Mouse (Mus musculus) layer of hippocampus, postnatal 10 days (tissue): ENCODE measurements around the gene Dis3l. TPM values are rescaled to one million over a fixed set of nuclear protein-coding genes. Genes with fewer than 3 reads are reported as not detected.
A peak's percentile ranks its signal among the peaks of the same experiment; 100 is the strongest.
"Not testable (repeated sequence)": the region's sequence is repeated elsewhere in the genome, so short reads cannot be mapped to it uniquely, and the experiment has no call there.

Experiments
- DNase-seq, 2 experiments: peaks; one replicate each; pipeline ENCODE4 v3.0.0; 2021; ENCODE audit warnings: low spot score in 2 of 2
- total RNA-seq, 2 experiments: library from RNA; stranded (reverse); gene quantifications; 2 replicates each; pipeline ENCODE4 v1.2.3; 2021

Gene Dis3l
- total RNA-seq, 2 experiments from 2014 or later = 23.9 to 24.2 TPM

DNA sequence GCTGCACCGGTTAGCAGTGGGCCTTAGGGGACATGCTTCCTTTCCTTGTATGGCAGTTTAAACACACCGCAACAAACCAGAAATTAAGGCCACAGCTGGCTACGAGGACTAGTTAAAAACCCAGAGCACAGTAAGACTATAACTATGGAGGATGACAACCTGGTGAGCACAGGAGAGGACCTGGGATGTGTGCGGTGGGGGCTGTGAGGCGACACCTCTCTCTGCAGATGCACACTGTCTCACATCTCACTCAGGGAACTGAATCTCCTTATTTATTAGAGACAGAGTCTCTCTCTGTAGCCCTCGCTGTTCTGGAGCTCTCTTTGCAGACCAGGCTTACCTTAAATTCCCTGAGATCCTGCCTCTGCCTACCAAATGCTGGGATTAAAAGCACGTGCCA, 17.1 kb downstream of the Dis3l start:
- no peak for DNase-seq

DNA sequence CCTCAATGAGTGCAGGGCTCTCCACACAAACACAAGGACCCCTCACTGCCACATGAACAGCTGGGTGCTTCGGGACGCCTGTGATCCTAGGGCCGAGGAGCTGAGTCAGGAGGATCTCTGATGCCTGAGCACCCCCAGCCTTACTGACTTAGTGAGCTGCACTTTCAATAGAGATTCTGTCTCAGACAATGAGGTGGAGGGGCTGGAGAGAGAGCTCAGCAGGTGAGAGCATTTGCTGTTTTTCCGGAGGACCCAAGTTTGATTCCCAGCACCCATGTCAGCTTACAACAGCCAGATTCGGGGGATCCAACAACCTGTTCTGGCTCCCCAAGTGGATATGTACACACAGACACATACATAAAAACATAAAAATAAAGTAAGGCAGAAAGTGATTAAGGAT, 24.1 kb downstream of the Dis3l start:
- no peak for DNase-seq

DNA sequence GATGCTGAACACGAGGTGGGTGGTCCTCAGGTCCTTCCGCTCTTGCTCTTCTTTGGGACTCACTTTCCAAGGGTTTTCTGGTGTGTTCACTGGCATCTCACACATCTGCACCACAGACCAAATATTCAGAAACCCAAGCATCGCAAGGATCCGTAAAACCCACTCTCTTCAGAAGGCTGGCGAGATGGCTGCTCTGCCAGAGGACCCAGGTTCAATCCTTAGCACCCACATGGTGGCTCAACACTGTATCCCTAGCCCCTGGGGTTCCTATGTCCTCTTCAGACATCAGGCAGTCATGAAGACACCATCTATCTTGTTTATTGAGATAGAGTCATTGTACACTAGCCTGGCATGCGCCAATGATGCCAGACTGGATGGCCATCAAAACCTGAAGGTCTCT, 26.4 kb downstream of the Dis3l start:
- no peak for DNase-seq

DNA sequence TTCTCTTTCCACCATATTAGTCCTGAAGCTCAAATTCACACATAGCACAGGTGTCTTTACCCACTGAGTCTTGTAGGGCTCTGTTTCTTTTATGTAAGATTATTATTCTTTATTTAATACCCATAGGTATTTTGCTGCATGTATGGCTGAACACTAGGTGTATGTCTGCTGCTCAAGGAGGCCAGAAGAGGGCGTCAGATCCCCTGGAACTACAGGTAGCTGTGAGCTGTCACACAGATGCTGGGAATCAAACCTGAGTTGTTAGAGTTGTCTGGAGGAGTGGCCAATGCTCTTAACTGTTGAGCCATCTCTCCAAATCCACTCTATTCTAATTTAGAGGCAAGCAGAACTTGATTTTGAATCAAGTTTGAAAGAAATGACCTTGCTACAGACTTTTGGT, 29.0 kb downstream of the Dis3l start:
- no peak for DNase-seq

DNA sequence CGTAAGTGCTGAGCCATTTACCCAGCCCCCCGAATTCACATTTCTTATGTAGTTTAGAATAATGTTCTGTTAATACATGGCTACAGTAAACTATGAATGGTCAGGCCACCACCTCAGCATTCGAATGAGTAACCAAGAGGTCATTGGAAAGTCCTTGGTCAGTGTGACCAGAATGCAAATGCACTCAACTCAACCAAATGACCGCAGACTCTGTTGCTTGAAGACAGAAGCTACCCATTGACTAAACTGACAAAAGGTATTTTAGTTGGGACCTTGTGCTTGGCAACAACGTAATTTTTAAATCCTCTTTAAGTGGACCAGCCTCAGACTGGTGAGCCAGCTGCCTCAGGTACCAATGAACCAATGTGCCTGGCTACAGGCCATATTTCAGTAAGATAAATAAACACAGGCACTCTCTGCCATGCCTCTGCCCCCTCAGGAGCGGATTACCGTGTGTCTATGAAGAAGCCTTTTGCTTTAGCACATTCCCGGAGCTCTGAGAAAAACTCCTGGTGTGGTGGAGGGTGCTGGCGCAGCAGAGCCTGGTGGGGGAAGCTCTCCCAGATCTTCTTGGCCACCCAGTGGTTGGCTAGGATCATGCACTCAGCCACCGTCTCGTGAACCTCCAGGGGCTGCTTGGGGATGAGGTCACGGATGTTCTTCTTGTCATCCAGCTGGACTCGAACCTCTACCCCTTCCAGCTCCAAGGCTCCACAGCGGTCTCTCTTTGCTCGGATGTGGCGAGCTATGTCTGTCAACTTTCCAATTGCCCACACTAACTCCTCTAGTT, 29.9 kb downstream of the Dis3l start:
- peak in 1 of 2 experiments; percentile 6 for DNase-seq

DNA sequence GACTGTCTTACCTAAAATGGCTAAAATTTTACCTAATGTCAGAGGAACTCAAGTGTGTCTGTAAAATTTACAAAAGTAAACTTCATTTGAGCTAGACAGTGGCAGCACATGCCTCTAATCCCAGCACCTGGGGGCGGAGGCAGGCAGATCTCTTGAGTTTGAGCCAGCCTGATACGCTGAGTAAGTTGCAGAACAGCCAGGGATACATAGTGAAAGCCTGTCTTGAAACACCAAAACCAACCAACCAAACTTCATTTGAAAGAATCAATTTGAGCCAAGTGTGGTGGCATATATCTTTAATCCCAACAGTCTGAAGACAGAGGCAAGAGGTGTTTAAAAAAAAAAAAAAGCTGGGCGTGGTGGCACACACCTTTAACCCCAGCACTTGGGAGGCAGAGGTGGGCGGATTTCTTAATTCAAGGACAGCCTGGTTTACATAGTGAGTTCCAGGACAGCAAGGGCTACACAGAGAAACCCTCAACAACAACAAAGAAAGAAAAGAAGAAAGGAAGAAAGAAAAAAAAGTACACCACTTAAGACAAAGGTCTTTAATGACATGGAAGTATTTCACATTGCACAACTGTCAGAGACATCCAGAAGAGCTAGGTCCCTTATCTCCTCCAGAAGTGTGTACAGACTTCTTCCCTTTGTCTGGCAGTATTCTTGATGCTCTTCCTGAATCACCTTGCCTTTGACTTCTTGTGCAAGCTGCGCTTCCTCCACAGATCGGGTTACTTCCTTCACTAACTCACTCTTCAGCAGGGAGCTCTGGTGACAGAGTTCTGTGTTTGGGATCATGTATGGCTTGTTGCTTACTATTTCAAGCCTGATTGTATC, 34.4 kb downstream of the Dis3l start:
- DNase-seq = no peak

DNA sequence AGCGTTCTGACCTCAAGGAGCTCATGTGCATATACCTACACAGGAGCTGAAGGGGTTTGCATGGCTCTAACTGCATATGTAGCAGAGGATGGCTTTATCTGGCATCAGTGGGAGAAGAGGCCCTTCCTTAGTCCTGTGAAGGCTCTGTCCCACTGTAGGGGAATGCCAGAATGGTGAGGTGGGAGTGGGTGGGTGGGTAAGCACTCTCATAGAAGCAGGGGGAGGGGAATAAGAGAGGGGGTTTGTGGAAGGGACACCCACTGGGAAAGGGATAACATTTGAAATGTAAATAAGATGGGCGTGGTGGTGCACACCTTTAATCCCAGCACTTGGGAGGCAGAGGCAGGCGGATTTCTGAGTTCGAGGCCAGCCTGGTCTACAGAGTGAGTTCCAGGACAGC, 38.0 kb downstream of the Dis3l start:
- not testable (repeated sequence) for DNase-seq

DNA sequence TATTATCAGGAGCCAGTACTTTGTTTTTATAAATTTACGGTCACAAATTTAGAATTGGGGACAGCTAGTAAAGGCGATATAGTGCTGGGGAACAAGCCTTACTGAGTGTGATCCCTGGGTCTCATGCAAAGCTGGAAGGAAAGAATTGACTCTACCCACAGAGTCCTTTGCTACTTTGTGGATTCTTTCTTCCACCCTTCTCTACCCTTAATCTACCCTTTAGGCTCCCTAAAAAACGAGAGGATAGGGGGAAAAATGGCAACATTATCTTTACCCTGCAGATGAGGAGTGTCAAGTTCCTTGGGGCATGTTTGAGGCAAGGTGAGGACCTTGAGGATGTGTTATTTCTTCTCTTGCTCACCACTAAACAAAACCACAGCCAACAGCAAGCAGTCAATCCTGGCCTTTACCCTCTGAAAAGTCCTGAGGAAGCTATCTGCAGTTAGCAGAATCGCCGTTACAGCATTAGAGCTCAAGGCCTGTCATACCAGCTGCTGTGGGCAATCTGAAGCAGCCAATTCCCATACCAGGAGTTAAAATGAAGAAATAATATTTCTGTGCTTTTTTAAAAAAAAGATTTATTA, 58.6 kb downstream of the Dis3l start:
- no peak for DNase-seq

DNA sequence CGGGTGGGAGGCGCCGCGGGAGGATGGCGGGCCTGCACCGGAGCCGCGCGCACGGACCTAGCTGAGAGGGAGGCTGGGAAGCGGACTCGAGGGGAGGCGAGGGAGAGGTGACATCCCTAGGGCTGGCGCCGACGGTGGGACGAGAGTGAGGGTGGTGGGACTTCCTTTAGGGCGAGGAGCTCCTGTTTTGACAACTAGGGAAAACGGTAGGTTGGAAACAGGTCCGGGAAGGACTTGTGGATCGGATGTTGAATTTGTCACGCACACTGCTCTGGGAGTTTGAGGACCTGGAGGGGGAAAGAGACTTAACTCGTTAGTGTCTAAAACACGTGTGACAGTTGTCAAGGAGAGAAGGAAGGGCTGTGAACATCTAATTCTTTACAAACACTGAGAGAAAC, 59.3 kb downstream of the Dis3l start:
- no peak for DNase-seq

DNA sequence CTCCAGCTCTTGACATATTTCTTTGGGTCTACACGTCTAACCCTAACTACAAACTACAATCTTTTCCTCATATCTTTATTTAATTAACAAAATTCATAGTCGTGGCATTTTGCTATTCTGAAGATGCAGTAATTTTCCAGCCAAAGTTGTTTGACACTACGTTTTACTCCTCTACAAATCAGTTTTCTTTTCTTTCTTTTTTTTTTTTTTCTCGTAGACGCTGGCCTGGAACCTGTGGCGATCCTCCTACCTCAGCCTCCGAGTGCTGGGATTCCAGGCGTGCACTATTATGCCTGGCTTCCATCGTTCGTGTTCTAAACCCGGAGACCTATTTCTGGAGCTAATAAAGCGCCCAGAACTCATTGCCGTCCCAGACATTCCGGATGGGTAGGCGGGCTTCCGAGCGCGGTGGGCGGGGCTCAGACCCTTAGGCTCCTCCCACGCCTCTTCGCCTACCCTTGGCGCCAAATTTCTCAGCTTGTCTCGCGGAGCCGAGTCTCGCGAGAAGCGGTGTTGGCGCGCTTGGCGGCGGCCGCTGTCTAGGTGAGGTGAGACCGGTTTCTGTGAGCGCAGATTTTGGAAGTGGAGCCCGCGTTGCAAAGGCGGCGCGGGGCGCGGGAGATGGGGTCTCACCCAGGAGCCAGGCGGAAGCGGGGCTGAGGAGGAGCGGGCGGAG, 59.8 kb downstream of the Dis3l start, which contains the start of gene Tipin:
Gene Tipin, plus strand, starts transcription at position 477 of the 676 bp plus-strand sequence.
- peak; percentile 93 to 96 for DNase-seq

DNA sequence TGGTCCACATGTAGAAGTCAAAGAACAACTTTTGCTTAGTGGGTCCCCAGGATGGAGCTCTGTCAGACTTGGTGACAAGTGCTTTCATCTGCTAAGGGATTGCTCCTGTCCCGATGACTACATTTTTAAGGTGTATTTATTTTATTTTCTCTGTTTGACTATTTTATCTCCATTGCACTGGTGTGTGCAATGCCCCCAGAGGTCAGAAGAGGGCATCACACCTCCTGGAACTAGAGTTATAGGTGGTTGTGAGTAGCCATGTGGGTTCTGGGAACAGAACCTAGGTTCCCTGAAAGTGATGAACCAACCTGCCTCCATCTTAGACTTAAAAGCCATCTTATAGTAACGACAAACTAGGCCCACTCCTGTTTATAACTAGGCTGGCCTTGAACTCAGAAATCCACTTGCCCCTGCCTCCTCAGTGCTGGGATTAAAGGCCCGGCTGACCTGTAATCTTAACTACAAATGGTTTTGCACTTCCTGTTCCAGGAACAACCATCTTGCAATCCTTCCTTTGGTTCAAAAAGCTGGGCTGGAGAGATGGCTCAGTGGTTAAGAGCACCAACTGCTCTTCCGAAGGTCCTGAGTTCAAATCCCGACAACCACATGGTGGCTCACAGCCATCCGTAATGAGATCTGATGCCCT, 62.3 kb downstream of the Dis3l start:
- no peak for DNase-seq

DNA sequence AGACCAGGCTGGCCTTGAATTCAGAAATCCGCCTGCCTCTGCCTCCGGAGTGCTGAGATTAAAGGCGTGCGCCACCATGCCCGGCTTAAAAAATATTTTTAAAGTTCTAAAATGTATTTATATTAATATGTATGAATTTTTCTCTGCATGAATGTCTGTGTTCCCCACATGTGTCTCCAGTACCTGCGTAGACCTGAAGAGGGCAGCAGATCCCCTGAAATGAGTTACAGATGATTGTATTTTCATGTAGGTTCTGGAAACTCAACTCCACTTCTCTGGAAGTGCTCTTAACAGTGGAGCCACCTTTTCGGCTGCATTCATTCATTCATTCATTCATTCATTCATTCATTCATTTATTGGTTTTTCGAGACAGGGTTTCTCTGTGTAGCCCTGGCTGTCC, 63.4 kb downstream of the Dis3l start:
- peak; percentile 72 to 80 for DNase-seq

DNA sequence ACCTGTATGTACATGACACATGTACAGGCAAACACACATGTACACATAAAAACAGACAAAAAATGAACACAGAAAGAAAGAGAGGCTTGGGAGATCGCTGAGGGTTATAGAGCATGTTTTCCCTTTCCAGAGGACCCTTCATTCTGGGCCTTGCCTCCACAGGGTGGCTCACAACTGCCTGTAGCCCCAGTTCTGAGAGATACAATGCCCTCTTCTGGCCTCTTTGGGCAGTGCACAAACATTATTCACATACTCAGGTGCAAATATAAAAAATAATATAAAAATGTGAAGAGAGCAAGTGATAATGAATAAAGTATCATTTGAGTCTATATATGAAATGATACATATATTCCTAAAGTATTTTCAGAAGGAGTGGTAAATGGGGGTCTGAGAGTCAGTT, 66.2 kb downstream of the Dis3l start:
- DNase-seq = peak in 1 of 2 experiments; percentile 13

DNA sequence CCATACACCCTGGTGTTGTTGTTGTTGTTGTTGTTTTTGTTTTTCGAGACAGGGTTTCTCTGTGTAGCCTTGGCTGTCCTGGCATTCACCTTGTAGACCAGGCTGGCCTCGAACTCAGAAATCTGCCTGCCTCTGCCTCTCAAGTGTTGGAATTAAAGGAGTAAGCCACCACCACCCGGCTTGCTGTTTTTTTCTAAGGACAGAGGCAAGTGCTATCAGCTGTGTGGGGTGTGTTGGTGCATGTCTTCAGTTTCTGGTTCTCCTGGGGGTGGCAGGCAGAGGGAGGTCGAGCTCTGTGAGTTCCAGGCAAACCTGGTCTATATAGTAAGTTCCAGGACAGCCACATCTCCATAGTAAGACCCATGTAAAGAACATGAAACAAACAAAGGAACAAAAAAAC, 66.8 kb downstream of the Dis3l start:
- DNase-seq = no peak

DNA sequence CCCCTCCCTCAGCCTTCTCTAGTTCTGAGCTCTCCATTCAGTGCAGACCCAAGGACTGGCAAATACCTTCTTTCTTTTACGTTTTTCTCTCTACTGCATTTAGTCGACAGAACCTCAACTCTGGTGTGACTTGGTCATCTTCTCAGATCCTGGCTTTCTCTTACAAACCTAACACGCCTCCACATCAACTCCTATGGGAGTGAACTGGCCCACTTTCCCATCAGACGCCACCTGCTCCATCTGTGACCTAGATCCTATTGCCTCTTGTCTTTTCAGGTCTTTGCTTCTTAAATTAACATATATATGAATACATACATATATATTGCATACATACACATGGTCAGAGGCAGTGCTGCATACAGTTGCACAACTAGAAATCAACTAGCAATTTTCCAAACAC, 67.3 kb downstream of the Dis3l start:
- DNase-seq = no peak

DNA sequence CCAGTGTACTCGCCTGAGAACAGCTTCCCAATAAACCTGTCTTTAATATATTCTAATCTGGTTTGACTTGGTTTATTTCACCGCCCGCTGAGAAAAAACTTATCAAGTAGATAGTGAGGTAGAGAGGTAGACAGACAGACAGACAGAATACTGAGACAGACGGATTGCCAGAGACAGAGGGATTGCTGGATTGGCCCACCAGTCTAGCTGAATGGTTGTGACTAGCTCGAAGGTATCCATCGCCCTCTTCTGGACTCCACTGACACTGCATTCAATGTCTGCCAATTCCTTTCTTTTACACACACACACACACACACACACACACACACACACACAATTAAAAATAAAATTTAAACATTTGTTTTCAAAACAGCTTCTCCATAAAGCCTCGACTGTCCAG, 68.5 kb downstream of the Dis3l start:
- peak; percentile 69 to 75 for DNase-seq

DNA sequence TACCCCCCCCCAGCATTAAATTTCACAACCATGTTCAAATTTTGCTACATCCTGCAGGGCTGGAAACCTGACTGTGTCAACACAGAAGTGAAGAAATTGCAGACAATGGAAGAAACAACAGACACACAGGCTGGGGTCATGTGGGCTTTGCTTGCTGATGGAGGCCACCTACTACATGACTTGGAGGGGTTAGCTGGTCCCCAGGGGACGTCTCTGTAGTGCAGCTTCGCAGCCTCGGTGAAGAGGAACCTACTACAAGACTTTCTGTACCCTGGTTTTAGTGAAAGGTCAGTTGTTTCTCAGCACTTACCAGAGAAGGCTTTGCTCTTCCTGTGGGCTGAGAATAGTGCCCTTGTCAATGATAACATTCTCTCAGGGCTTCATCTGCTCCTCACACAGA, 69.8 kb downstream of the Dis3l start:
- DNase-seq = no peak

DNA sequence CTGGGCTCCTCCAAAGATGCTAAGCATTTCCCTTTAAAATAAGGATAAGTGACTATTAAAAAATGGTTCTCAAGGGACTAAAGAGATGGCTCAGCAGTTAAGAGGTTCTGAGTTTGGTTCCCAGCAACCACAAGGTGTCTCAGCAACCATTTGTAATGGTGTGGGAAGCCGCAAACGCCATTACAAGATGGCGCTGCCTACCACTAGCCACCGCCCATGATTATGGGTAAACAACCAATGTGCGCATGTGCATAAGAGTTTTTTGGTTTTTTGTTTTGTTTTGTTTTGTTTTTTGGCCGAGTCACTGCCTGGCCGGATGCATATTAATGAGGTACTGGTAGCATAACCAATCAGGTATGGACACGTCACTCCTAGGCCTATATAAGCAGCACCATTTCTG, 72.3 kb downstream of the Dis3l start:
- not testable (repeated sequence) for DNase-seq

DNA sequence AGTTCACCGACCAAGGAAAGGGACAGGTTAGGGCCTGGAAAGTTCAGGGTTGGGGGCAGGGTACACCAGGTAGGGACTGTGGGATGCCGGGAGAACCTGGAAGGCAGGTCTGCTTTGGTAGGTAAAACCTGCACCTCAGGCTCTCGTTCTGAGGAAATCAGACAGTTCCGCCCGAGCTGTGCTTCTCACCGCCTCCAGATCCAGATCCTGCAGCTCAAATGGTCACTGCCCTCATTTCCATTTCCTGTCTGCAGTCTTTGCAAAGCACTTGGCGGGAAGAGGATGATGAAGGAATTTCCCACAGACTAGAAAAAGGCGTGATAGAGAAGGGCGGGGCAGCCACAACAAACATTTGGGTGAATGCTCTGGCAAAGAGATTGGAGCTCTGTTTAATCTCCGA, 72.9 kb downstream of the Dis3l start:
- no peak for DNase-seq

DNA sequence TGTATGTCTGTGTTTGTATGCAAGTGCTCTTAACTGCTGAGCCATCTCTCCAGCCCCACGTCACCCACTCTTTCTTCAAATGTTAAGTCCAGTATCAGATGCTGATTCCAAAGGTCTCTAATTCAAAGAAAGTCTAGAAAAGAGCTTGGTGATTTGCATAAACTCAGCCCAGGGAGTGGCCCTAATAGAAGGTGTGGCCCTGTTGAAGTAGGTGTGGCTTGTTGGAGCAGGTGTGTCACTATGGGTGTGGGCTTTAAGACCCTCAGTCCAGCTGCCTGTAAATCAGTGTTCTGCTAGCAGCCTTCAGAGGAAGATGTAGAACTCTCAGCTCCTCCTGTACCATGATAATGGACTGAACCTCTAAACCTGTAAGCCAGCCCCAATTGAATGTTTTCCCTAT, 73.9 kb downstream of the Dis3l start:
- no peak for DNase-seq

DNA sequence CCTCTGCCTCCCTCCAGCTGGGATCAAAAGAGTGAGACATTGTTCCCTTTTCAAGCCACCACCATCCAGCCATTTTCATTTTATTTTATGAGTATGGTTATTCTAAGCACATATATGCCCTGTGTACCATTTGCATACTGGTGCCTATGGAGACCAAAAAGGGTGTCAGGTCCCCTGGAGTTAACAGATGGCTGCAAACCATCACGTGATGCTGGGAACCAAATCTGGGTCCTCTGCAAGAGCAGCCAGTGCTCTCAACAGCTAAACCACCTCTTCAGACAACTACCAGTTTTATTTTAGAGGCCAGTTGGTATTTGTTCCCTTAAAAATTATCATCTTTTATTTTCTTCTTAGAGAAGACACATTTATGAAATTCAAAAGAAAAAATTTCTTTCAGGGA, 76.3 kb downstream of the Dis3l start:
- no peak for DNase-seq
